Mouse (Mus musculus): ENCODE results near the gene Ror1. TPM values are rescaled to one million over a fixed set of nuclear protein-coding genes. Genes with fewer than 3 reads are reported as not detected.
A peak's percentile ranks its signal among the peaks of the same experiment; 100 is the strongest.

Gene Ror1
- total RNA-seq, 1 experiment = 2.2 TPM

DNA sequence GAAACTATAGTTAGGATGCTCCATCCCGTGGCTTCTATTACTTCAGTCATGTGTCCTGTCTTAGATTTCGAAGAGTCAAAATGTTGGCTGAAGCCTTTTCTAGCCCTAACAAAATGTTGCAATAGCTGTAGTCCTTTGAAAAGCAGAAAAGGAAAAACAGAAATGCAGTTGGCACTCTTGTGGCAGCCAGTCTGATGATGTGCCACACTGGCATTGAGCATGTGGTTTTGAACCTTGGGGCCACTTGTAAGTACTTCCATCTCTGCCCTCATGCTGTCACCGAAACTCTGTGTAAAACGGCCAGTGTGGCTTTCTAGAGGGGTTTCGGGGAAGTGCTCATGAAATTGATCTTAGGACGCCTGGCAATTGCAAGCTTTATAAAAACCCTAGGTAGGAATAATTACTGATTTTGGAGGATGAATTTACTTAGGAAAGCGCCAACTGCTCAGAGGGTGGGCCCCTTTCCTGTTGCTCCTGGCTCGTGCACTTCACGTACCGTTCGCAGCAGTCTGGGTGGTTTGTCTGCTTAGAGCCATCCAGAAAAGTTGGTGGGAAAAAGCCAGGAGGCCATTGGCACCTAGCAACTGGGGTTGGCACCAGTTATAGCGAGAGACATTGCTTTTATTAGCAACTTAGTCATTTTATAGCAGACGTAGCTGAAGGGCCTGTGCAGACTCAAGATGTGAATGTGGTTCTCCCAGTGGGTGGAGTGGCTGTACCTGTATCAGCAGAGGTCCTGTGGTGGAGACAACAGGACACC lies 126.6 kb downstream of the Ror1 start:
- no peaks in the 10 kb centered on the region for H3K36me3 ChIP-seq (ENCODE audit: control insufficient read depth, insufficient read depth, low read length, poor library complexity, severe bottlenecking)
- in situ Hi-C loops (cut with MboI; ENCODE audit: low sequenced_read_pairs in 2 of 2, unreplicated experiment in 2 of 2) = no loop called here
- TF ChIP-seq CHD2 (IDR thresholded peaks at IDR 0.05; ENCODE audit: low read depth, low read length) (no peak), ZNF384 (IDR thresholded peaks at IDR 0.05; ENCODE audit: low read depth, low read length) (no peak), HCFC1 (IDR thresholded peaks at IDR 0.05; ENCODE audit: borderline replicate concordance, insufficient read depth, low read length) (no peak), ZC3H11A (IDR thresholded peaks at IDR 0.05; ENCODE audit: borderline replicate concordance, low read depth, low read length) (no peak), MAFK (IDR thresholded peaks at IDR 0.05; ENCODE audit: insufficient read depth, low read depth, low read length) (no peak)
- no peak for DNase-seq (ENCODE audit: low read depth, low spot score)
- H3K4me1 ChIP-seq (ENCODE audit: control insufficient read depth in 2 of 2, insufficient read depth in 2 of 2, low read length in 2 of 2, poor library complexity in 1 of 2) = no peaks in the 10 kb centered on the region
- no peaks in the 10 kb centered on the region for H3K9me3 ChIP-seq (ENCODE audit: control insufficient read depth, insufficient read depth, low read depth, low read length)
- H3K9ac ChIP-seq (ENCODE audit: insufficient read depth, low read depth, low read length, poor library complexity, severe bottlenecking) = no peak overlapping the region
- H3K4me3 ChIP-seq (ENCODE audit: insufficient read depth in 1 of 2, low read depth in 1 of 2, low read length in 2 of 2, poor library complexity in 1 of 2, severe bottlenecking in 1 of 2) = no peak overlapping the region
- H3K27ac ChIP-seq (ENCODE audit: insufficient read depth, low read depth, low read length, poor library complexity, severe bottlenecking) = no peak overlapping the region

DNA sequence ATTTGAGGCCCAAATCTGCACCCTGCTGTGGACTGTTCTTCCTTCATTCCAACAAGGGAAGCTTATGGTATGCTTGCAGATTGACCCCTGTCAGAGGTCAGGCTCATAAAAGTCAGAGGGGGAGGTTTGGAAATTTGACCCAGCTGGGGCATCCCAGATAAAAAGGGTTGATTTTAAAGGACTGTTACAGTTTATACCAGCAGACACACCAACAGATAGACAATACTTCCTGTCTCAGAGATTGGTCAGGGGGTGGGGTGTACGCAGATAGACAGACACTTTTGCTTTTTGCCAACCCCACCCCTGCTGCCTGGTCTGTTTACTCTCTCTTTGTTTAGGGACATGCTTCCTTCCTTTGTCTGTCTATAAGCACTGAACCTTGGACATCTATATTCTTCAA lies 127.9 kb downstream of the Ror1 start:
- no peaks in the 10 kb centered on the region for H3K4me1 ChIP-seq (ENCODE audit: control insufficient read depth in 2 of 2, insufficient read depth in 2 of 2, low read length in 2 of 2, poor library complexity in 1 of 2)
- H3K27ac ChIP-seq (ENCODE audit: insufficient read depth, low read depth, low read length, poor library complexity, severe bottlenecking) = no peak overlapping the region
- in situ Hi-C loops (cut with MboI; ENCODE audit: low sequenced_read_pairs in 2 of 2, unreplicated experiment in 2 of 2) = no loop called here
- no peaks in the 10 kb centered on the region for H3K9me3 ChIP-seq (ENCODE audit: control insufficient read depth, insufficient read depth, low read depth, low read length)
- no peaks in the 10 kb centered on the region for H3K36me3 ChIP-seq (ENCODE audit: control insufficient read depth, insufficient read depth, low read length, poor library complexity, severe bottlenecking)
- TF ChIP-seq ZC3H11A (IDR thresholded peaks at IDR 0.05; ENCODE audit: borderline replicate concordance, low read depth, low read length) (no peak), ZNF384 (IDR thresholded peaks at IDR 0.05; ENCODE audit: low read depth, low read length) (no peak), MAFK (IDR thresholded peaks at IDR 0.05; ENCODE audit: insufficient read depth, low read depth, low read length) (no peak), CHD2 (IDR thresholded peaks at IDR 0.05; ENCODE audit: low read depth, low read length) (no peak), HCFC1 (IDR thresholded peaks at IDR 0.05; ENCODE audit: borderline replicate concordance, insufficient read depth, low read length) (no peak)
- peak; percentile 7 for DNase-seq (ENCODE audit: low read depth, low spot score)
- no peak overlapping the region for H3K4me3 ChIP-seq (ENCODE audit: insufficient read depth in 1 of 2, low read depth in 1 of 2, low read length in 2 of 2, poor library complexity in 1 of 2, severe bottlenecking in 1 of 2)
- no peak overlapping the region for H3K9ac ChIP-seq (ENCODE audit: insufficient read depth, low read depth, low read length, poor library complexity, severe bottlenecking)

DNA sequence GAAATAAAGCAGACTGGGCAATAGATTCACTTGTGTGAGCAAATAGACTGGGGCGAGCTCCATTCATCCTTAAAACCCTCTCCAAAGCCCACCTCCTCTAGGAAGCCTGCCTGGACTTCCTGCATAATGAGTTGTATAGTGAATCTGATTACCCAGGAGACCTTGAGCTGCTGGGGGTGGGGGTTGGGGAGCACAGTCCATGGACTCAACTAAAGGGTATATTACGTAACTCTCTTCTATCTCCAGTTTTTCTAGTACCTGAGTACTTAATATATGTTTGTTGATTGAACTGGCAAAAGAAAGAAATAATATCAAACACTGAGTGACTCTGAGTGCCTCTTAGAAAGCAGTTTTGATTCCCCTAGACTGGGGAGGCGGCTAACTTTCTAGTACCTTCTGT lies 128.4 kb downstream of the Ror1 start:
- Histone ChIP-seq H3K27ac (ENCODE audit: insufficient read depth, low read depth, low read length, poor library complexity, severe bottlenecking) (no peak overlapping the region), H3K4me3 (ENCODE audit: insufficient read depth in 1 of 2, low read depth in 1 of 2, low read length in 2 of 2, poor library complexity in 1 of 2, severe bottlenecking in 1 of 2) (no peak overlapping the region), H3K4me1 (ENCODE audit: control insufficient read depth in 2 of 2, insufficient read depth in 2 of 2, low read length in 2 of 2, poor library complexity in 1 of 2) (no peaks in the 10 kb centered on the region), H3K9me3 (ENCODE audit: control insufficient read depth, insufficient read depth, low read depth, low read length) (no peaks in the 10 kb centered on the region), H3K36me3 (ENCODE audit: control insufficient read depth, insufficient read depth, low read length, poor library complexity, severe bottlenecking) (no peaks in the 10 kb centered on the region), H3K9ac (ENCODE audit: insufficient read depth, low read depth, low read length, poor library complexity, severe bottlenecking) (no peak overlapping the region)
- DNase-seq (ENCODE audit: low read depth, low spot score) = no peak
- in situ Hi-C loops (cut with MboI; ENCODE audit: low sequenced_read_pairs in 2 of 2, unreplicated experiment in 2 of 2) = no loop called here
- TF ChIP-seq HCFC1 (IDR thresholded peaks at IDR 0.05; ENCODE audit: borderline replicate concordance, insufficient read depth, low read length) (no peak), ZC3H11A (IDR thresholded peaks at IDR 0.05; ENCODE audit: borderline replicate concordance, low read depth, low read length) (no peak), CHD2 (IDR thresholded peaks at IDR 0.05; ENCODE audit: low read depth, low read length) (no peak), MAFK (IDR thresholded peaks at IDR 0.05; ENCODE audit: insufficient read depth, low read depth, low read length) (no peak), ZNF384 (IDR thresholded peaks at IDR 0.05; ENCODE audit: low read depth, low read length) (no peak)

DNA sequence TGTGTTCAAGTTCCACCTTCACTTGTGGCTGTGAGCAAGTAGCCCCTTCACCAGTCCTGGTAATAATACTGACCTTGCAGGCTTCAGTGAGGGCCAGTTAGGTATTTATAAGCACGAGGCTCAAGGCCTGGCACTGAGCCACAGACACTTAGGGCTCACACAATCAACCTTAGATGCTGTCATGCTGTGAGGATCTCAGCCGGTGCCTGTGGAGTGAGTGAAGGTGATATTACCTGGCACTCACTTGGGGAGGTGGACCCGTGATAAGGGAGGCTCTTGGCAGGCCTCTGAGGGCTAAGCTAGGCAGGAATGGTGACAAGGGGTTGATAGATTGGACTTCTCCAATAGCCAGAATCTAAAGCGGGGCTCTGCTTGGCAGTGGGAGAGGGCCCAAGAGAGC lies 131.0 kb downstream of the Ror1 start:
- Histone ChIP-seq H3K27ac (ENCODE audit: insufficient read depth, low read depth, low read length, poor library complexity, severe bottlenecking) (no peak overlapping the region), H3K4me1 (ENCODE audit: control insufficient read depth in 2 of 2, insufficient read depth in 2 of 2, low read length in 2 of 2, poor library complexity in 1 of 2) (no peaks in the 10 kb centered on the region), H3K36me3 (ENCODE audit: control insufficient read depth, insufficient read depth, low read length, poor library complexity, severe bottlenecking) (no peaks in the 10 kb centered on the region), H3K9ac (ENCODE audit: insufficient read depth, low read depth, low read length, poor library complexity, severe bottlenecking) (no peak overlapping the region), H3K9me3 (ENCODE audit: control insufficient read depth, insufficient read depth, low read depth, low read length) (no peaks in the 10 kb centered on the region), H3K4me3 (ENCODE audit: insufficient read depth in 1 of 2, low read depth in 1 of 2, low read length in 2 of 2, poor library complexity in 1 of 2, severe bottlenecking in 1 of 2) (no peak overlapping the region)
- DNase-seq (ENCODE audit: low read depth, low spot score) = no peak
- no peak for TF ChIP-seq CHD2 (IDR thresholded peaks at IDR 0.05; ENCODE audit: low read depth, low read length)
- no peak for TF ChIP-seq MAFK (IDR thresholded peaks at IDR 0.05; ENCODE audit: insufficient read depth, low read depth, low read length)
- TF ChIP-seq HCFC1 (IDR thresholded peaks at IDR 0.05; ENCODE audit: borderline replicate concordance, insufficient read depth, low read length) = no peak
- no peak for TF ChIP-seq ZNF384 (IDR thresholded peaks at IDR 0.05; ENCODE audit: low read depth, low read length)
- no peak for TF ChIP-seq ZC3H11A (IDR thresholded peaks at IDR 0.05; ENCODE audit: borderline replicate concordance, low read depth, low read length)
- in situ Hi-C loops (cut with MboI; ENCODE audit: low sequenced_read_pairs in 2 of 2, unreplicated experiment in 2 of 2) = no loop called here
